Mouse (Mus musculus) forebrain, embryonic 12.5 days (tissue): ENCODE results near the gene Gapvd1. TPM values are rescaled to one million over a fixed set of nuclear protein-coding genes. Genes with fewer than 3 reads are reported as not detected.

Source experiments
- ATAC-seq: fragments of 200-750 bp; cut with Nextera tagmentation; 2 replicates; pipeline ENCODE4 v1.8.0; 2017; ENCODE audit warnings: moderate TSS enrichment; ENCODE audit not compliant: low FRiP score
- H3K27ac ChIP-seq: fragments of 300-500 bp; sonication (generic); 2 replicates; pipeline ENCODE4 v1.5.1; 2016; ENCODE audit warnings: mild to moderate bottlenecking
- H3K27me3 ChIP-seq: fragments of 300-500 bp; sonication (generic); 2 replicates; pipeline ENCODE4 v1.6.1; 2016; ENCODE audit warnings: mild to moderate bottlenecking
- H3K36me3 ChIP-seq: fragments of 300-500 bp; sonication (generic); replicated peaks from 2 replicates; pipeline ENCODE4 v1.6.1; 2016; ENCODE audit warnings: mild to moderate bottlenecking
- H3K4me1 ChIP-seq: fragments of 300-500 bp; sonication (generic); 2 replicates; pipeline ENCODE4 v1.6.1; 2016
- H3K4me2 ChIP-seq: fragments of 300-500 bp; sonication (generic); 2 replicates; pipeline ENCODE4 v1.6.1; 2016; ENCODE audit warnings: mild to moderate bottlenecking, moderate library complexity
- H3K4me3 ChIP-seq: fragments of 300-500 bp; sonication (generic); replicated peaks from 2 replicates; pipeline ENCODE4 v1.5.1; 2016; ENCODE audit warnings: mild to moderate bottlenecking
- H3K9ac ChIP-seq: fragments of 300-500 bp; sonication (generic); 2 replicates; pipeline ENCODE4 v1.6.1; 2016; ENCODE audit warnings: mild to moderate bottlenecking
- H3K9me3 ChIP-seq: fragments of 300-500 bp; sonication (generic); 2 replicates; pipeline ENCODE4 v1.6.1; 2016
- WGBS: fragments of 180-500 bp; shearing (Covaris S2); methylation state at CpG from one replicate; pipeline ENCODE4 v1.1.7; 2016; 5-methylcytosine and 5-hydroxymethylcytosine counted together
- polyA plus RNA-seq: library from polyadenylated mRNA; unstranded; fragments of >200 nt; fragmentation: Nextera tagmentation; extraction: Ambion mirVana; gene quantifications from 2 replicates; pipeline ENCODE4 v1.2.1, GENCODE M21; 2016

Gene Gapvd1
- polyA plus RNA-seq, 1 experiment from 2014 or later: 123 TPM

- Histone ChIP-seq H3K27ac (no peak overlapping the region), H3K36me3 (no peaks in the 10 kb centered on the region), H3K9me3 (no peaks in the 10 kb centered on the region), H3K4me2 (peak overlapping the region; percentile 88), H3K4me1 (peaks cover 10% of the 10 kb centered on the region), H3K9ac (peak overlapping the region; percentile 61), H3K4me3 (peak overlapping the region; percentile 39), H3K27me3 (peaks cover 20% of the 10 kb centered on the region)
- 17% methylated on average over 37 of the region's 37 CpGs for WGBS
- ATAC-seq: peak; percentile 68
These were observed 115.9 kb downstream of the Gapvd1 start for GRCm38 (mm10) chr2:34638955-34639650.

GRCm38 (mm10) chr2:34635249-34636165 is 119.5 kb downstream of the Gapvd1 start:
- H3K27ac ChIP-seq: no peak overlapping the region
- no peak overlapping the region for H3K9ac ChIP-seq
- no peak for ATAC-seq
- peaks cover 14% of the 10 kb centered on the region for H3K27me3 ChIP-seq
- peaks cover 13% of the 10 kb centered on the region for H3K4me1 ChIP-seq
- H3K9me3 ChIP-seq: no peaks in the 10 kb centered on the region
- 75% methylated on average over 14 of the region's 14 CpGs for WGBS
- no peak overlapping the region for H3K4me2 ChIP-seq
- no peak overlapping the region for H3K4me3 ChIP-seq
- H3K36me3 ChIP-seq: no peaks in the 10 kb centered on the region

GRCm38 (mm10) chr2:34632051-34632450 is 123.0 kb downstream of the Gapvd1 start:
- no peaks in the 10 kb centered on the region for H3K9me3 ChIP-seq
- H3K27me3 ChIP-seq: no peaks in the 10 kb centered on the region
- H3K4me3 ChIP-seq: no peak overlapping the region
- ATAC-seq: no peak
- H3K4me2 ChIP-seq: no peak overlapping the region
- no peak overlapping the region for H3K9ac ChIP-seq
- 85% methylated on average over 12 of the region's 12 CpGs for WGBS
- H3K36me3 ChIP-seq: no peaks in the 10 kb centered on the region
- peaks cover 13% of the 10 kb centered on the region; the same call in 1 of the 2 replicates for H3K4me1 ChIP-seq
- H3K27ac ChIP-seq: no peak overlapping the region

GRCm38 (mm10) chr2:34630445-34630844 is 124.6 kb downstream of the Gapvd1 start:
- ATAC-seq: no peak
- 84% methylated on average over 6 of the region's 6 CpGs for WGBS
- Histone ChIP-seq H3K4me2 (no peak overlapping the region), H3K27me3 (no peaks in the 10 kb centered on the region), H3K9me3 (no peaks in the 10 kb centered on the region), H3K4me1 (peaks cover 10% of the 10 kb centered on the region; the same call in 1 of the 2 replicates), H3K9ac (no peak overlapping the region), H3K4me3 (no peak overlapping the region), H3K27ac (no peak overlapping the region), H3K36me3 (no peaks in the 10 kb centered on the region)

GRCm38 (mm10) chr2:34629758-34630157 is 125.3 kb downstream of the Gapvd1 start:
- peaks cover 8% of the 10 kb centered on the region; the same call in 1 of the 2 replicates for H3K4me1 ChIP-seq
- ATAC-seq: no peak
- H3K4me2 ChIP-seq: no peak overlapping the region
- 85% methylated on average over 7 of the region's 7 CpGs for WGBS
- H3K36me3 ChIP-seq: no peaks in the 10 kb centered on the region; the same call in 1 of the 2 replicates
- no peak overlapping the region for H3K27ac ChIP-seq
- no peaks in the 10 kb centered on the region for H3K9me3 ChIP-seq
- H3K27me3 ChIP-seq: no peaks in the 10 kb centered on the region
- no peak overlapping the region for H3K4me3 ChIP-seq
- no peak overlapping the region for H3K9ac ChIP-seq

GRCm38 (mm10) chr2:34628903-34629540 is 126.0 kb downstream of the Gapvd1 start:
- WGBS: 94% methylated on average over 4 of the region's 4 CpGs
- no peak for ATAC-seq
- peaks cover 8% of the 10 kb centered on the region; the same call in 1 of the 2 replicates for H3K4me1 ChIP-seq

GRCm38 (mm10) chr2:34627328-34628226 is 127.5 kb downstream of the Gapvd1 start:
- H3K9me3 ChIP-seq: no peaks in the 10 kb centered on the region
- H3K27me3 ChIP-seq: no peaks in the 10 kb centered on the region
- ATAC-seq: no peak
- H3K4me3 ChIP-seq: no peak overlapping the region
- 80% methylated on average over 17 of the region's 17 CpGs for WGBS
- H3K27ac ChIP-seq: no peak overlapping the region
- peaks cover 10% of the 10 kb centered on the region; the same call in 1 of the 2 replicates for H3K36me3 ChIP-seq
- H3K4me2 ChIP-seq: no peak overlapping the region
- peaks cover 5% of the 10 kb centered on the region; the same call in 1 of the 2 replicates for H3K4me1 ChIP-seq
- no peak overlapping the region for H3K9ac ChIP-seq

More at GRCm38 (mm10) chr2:34628903-34629540, 126.0 kb downstream of the Gapvd1 start:
- Histone ChIP-seq H3K27ac (no peak overlapping the region), H3K36me3 (peaks cover 5% of the 10 kb centered on the region; the same call in 1 of the 2 replicates), H3K9ac (no peak overlapping the region), H3K27me3 (no peaks in the 10 kb centered on the region), H3K4me3 (no peak overlapping the region), H3K4me2 (no peak overlapping the region), H3K9me3 (no peaks in the 10 kb centered on the region)

Other genes with a start within 250 kb of the Gapvd1 start
- 571 and 599 TPM in 2 replicates for gene Hspa5, start 16.7 kb upstream of the Gapvd1 start, polyA plus RNA-seq
- gene Rabepk, start 44.7 kb upstream of the Gapvd1 start, polyA plus RNA-seq: 23.3 and 23.4 TPM in 2 replicates
- gene Fbxw2, start 71.1 kb upstream of the Gapvd1 start, polyA plus RNA-seq: 83.9 and 90.2 TPM in 2 replicates
- not detected in 2 replicates for gene Gm34653, start 77.8 kb upstream of the Gapvd1 start, polyA plus RNA-seq
- not detected in 2 replicates for gene Cutal, start 119.2 kb upstream of the Gapvd1 start, polyA plus RNA-seq
- gene Psmd5, start 119.7 kb upstream of the Gapvd1 start, polyA plus RNA-seq: 97.9 and 110 TPM in 2 replicates
- 3.9 and 6.1 TPM in 2 replicates for gene Phf19, start 158.8 kb upstream of the Gapvd1 start, polyA plus RNA-seq
- 0.37 and 0.45 TPM in 2 replicates for gene Traf1, start 206.5 kb upstream of the Gapvd1 start, polyA plus RNA-seq